Mouse (Mus musculus) limb, embryonic 13.5 days (tissue): ENCODE results near the gene Lrrk1. TPM values are rescaled to one million over a fixed set of nuclear protein-coding genes. Genes with fewer than 3 reads are reported as not detected.

Source experiments
- ATAC-seq: fragments of 200-750 bp; cut with Nextera tagmentation; 2 replicates; pipeline ENCODE4 v1.8.0; 2017; ENCODE audit warnings: low read depth, moderate number of reproducible peaks, moderate TSS enrichment; ENCODE audit not compliant: low FRiP score
- H3K27ac ChIP-seq: fragments of 300-500 bp; sonication (generic); 2 replicates; pipeline ENCODE4 v1.5.1; 2015; ENCODE audit warnings: inconsistent platforms, mild to moderate bottlenecking, moderate library complexity
- H3K27me3 ChIP-seq: fragments of 300-500 bp; sonication (generic); 2 replicates; pipeline ENCODE4 v1.6.1; 2015; ENCODE audit warnings: mild to moderate bottlenecking, inconsistent platforms
- H3K36me3 ChIP-seq: fragments of 300-500 bp; sonication (generic); 2 replicates; pipeline ENCODE4 v1.6.1; 2015; ENCODE audit warnings: inconsistent platforms, mild to moderate bottlenecking, moderate library complexity
- H3K4me1 ChIP-seq: fragments of 300-500 bp; sonication (generic); 2 replicates; pipeline ENCODE4 v1.6.1; 2015; ENCODE audit warnings: inconsistent platforms
- H3K4me2 ChIP-seq: fragments of 300-500 bp; sonication (generic); replicated peaks from 2 replicates; pipeline ENCODE4 v1.6.1; 2015; ENCODE audit warnings: inconsistent platforms, mild to moderate bottlenecking, moderate library complexity
- H3K4me3 ChIP-seq: fragments of 300-500 bp; sonication (generic); 2 replicates; pipeline ENCODE4 v1.5.1; 2015; ENCODE audit warnings: moderate library complexity, mild to moderate bottlenecking, inconsistent platforms
- H3K9ac ChIP-seq: fragments of 300-500 bp; sonication (generic); 2 replicates; pipeline ENCODE4 v1.6.1; 2015; ENCODE audit warnings: mild to moderate bottlenecking, inconsistent platforms
- H3K9me3 ChIP-seq: fragments of 300-500 bp; sonication (generic); 2 replicates; pipeline ENCODE4 v1.6.1; 2016; ENCODE audit warnings: inconsistent platforms
- WGBS: fragments of 180-500 bp; shearing (Covaris S2); methylation state at CpG from one replicate; pipeline ENCODE4 v1.1.7; 2015; 5-methylcytosine and 5-hydroxymethylcytosine counted together
- polyA plus RNA-seq: library from polyadenylated mRNA; unstranded; fragments of >200 nt; fragmentation: Nextera tagmentation; extraction: Ambion mirVana; gene quantifications from 2 replicates; pipeline ENCODE4 v1.2.1, GENCODE M21; 2015

Lrrk1 gene
- polyA plus RNA-seq, 1 experiment from 2014 or later, result 14.1 TPM

- no peak overlapping the region for H3K4me2 ChIP-seq
- no peaks in the 10 kb centered on the region for H3K27me3 ChIP-seq
- H3K4me1 ChIP-seq, result no peaks in the 10 kb centered on the region
- H3K36me3 ChIP-seq, result peaks cover 5% of the 10 kb centered on the region; the same call in 1 of the 2 replicates
- 82% methylated on average over 10 of the region's 10 CpGs for WGBS
- H3K27ac ChIP-seq, result no peak overlapping the region
- no peaks in the 10 kb centered on the region for H3K9me3 ChIP-seq
- ATAC-seq, result no peak
- no peak overlapping the region for H3K9ac ChIP-seq
- no peak overlapping the region for H3K4me3 ChIP-seq
Measured at GRCm38 (mm10) chr7:66376560-66376959, 11.6 kb downstream of the Lrrk1 start.

- Histone ChIP-seq H3K4me3 (no peak overlapping the region), H3K36me3 (peaks cover 2% of the 10 kb centered on the region; the same call in 1 of the 2 replicates), H3K4me1 (no peaks in the 10 kb centered on the region), H3K9me3 (no peaks in the 10 kb centered on the region), H3K27ac (no peak overlapping the region), H3K27me3 (no peaks in the 10 kb centered on the region), H3K4me2 (no peak overlapping the region), H3K9ac (no peak overlapping the region)
- 87% methylated on average over 4 of the region's 4 CpGs for WGBS
- no peak for ATAC-seq
Measured at GRCm38 (mm10) chr7:66375736-66376135, 12.4 kb downstream of the Lrrk1 start.

GRCm38 (mm10) chr7:66373391-66373790, 14.8 kb downstream of the Lrrk1 start:
- WGBS, result 93% methylated on average over 3 of the region's 3 CpGs
- no peak for ATAC-seq
- no peaks in the 10 kb centered on the region for H3K27me3 ChIP-seq

GRCm38 (mm10) chr7:66370970-66371369, 17.2 kb downstream of the Lrrk1 start:
- H3K27me3 ChIP-seq, result no peaks in the 10 kb centered on the region
- 86% methylated on average over 6 of the region's 6 CpGs for WGBS

More at GRCm38 (mm10) chr7:66373391-66373790, 14.8 kb downstream of the Lrrk1 start:
- Histone ChIP-seq H3K9me3 (no peaks in the 10 kb centered on the region), H3K4me3 (no peak overlapping the region), H3K36me3 (no peaks in the 10 kb centered on the region; the same call in 1 of the 2 replicates), H3K27ac (no peak overlapping the region), H3K9ac (no peak overlapping the region), H3K4me2 (no peak overlapping the region), H3K4me1 (peaks cover 14% of the 10 kb centered on the region)

GRCm38 (mm10) chr7:66369934-66370445, 18.2 kb downstream of the Lrrk1 start:
- Histone ChIP-seq H3K27ac (peak overlapping the region; percentile 28; the same call in 1 of the 2 replicates), H3K9me3 (no peaks in the 10 kb centered on the region), H3K27me3 (no peaks in the 10 kb centered on the region), H3K4me2 (no peak overlapping the region; the same call in 1 of the 2 replicates), H3K4me3 (no peak overlapping the region), H3K4me1 (peaks cover 18% of the 10 kb centered on the region), H3K9ac (no peak overlapping the region), H3K36me3 (no peaks in the 10 kb centered on the region; the same call in 1 of the 2 replicates)
- WGBS, result 41% methylated on average over 5 of the region's 5 CpGs
- ATAC-seq, result no peak

More at GRCm38 (mm10) chr7:66370970-66371369, 17.2 kb downstream of the Lrrk1 start:
- Histone ChIP-seq H3K4me2 (no peak overlapping the region), H3K9ac (no peak overlapping the region), H3K9me3 (no peaks in the 10 kb centered on the region), H3K27ac (no peak overlapping the region), H3K4me1 (peaks cover 15% of the 10 kb centered on the region), H3K36me3 (no peaks in the 10 kb centered on the region; the same call in 1 of the 2 replicates), H3K4me3 (no peak overlapping the region)
- no peak for ATAC-seq

- Histone ChIP-seq H3K36me3 (no peaks in the 10 kb centered on the region; the same call in 1 of the 2 replicates), H3K9ac (no peak overlapping the region), H3K4me2 (no peak overlapping the region), H3K4me3 (no peak overlapping the region), H3K4me1 (peaks cover 18% of the 10 kb centered on the region), H3K27me3 (no peaks in the 10 kb centered on the region), H3K27ac (peak overlapping the region; percentile 22), H3K9me3 (no peaks in the 10 kb centered on the region)
- no peak for ATAC-seq
- 74% methylated on average over 5 of the region's 5 CpGs for WGBS
Measured at GRCm38 (mm10) chr7:66369071-66369933, 18.8 kb downstream of the Lrrk1 start.

- no peak for ATAC-seq
- 47% methylated on average over 2 of the region's 2 CpGs for WGBS
- H3K4me1 ChIP-seq, result peaks cover 18% of the 10 kb centered on the region
- H3K4me3 ChIP-seq, result no peak within 1 kb of the TSS
- H3K27me3 ChIP-seq, result no peaks in the 10 kb centered on the region
- H3K4me2 ChIP-seq, result no peak within 1 kb of the TSS
- H3K9ac ChIP-seq, result no peak within 1 kb of the TSS
- H3K9me3 ChIP-seq, result peaks cover 14% of the 10 kb centered on the region
- no peaks in the 10 kb centered on the region; the same call in 1 of the 2 replicates for H3K36me3 ChIP-seq
- H3K27ac ChIP-seq, result no peak within 1 kb of the TSS
Measured at GRCm38 (mm10) chr7:66365904-66366303, 22.2 kb downstream of the Lrrk1 start, which contains the start of gene Gm10974. Gene Gm10974 (plus strand): TSS chr7:66365905.

- no peak for ATAC-seq
- H3K9ac ChIP-seq, result no peak overlapping the region
- peaks cover 3% of the 10 kb centered on the region for H3K36me3 ChIP-seq
- H3K4me3 ChIP-seq, result no peak overlapping the region
- peaks cover 18% of the 10 kb centered on the region for H3K4me1 ChIP-seq
- H3K9me3 ChIP-seq, result peaks cover 16% of the 10 kb centered on the region
- H3K27ac ChIP-seq, result no peak overlapping the region
- WGBS, result 75% methylated on average over 2 of the region's 2 CpGs
- no peak overlapping the region for H3K4me2 ChIP-seq
- no peaks in the 10 kb centered on the region for H3K27me3 ChIP-seq
Measured at GRCm38 (mm10) chr7:66365411-66365810, 22.7 kb downstream of the Lrrk1 start.

GRCm38 (mm10) chr7:66364491-66364890, 23.7 kb downstream of the Lrrk1 start:
- no peak overlapping the region for H3K4me3 ChIP-seq
- peaks cover 5% of the 10 kb centered on the region for H3K36me3 ChIP-seq
- H3K4me1 ChIP-seq, result 0 out of 2 replicates have a peak, but pooled peaks cover 9% of the 10 kb centered on the region
- WGBS, result 94% methylated on average over 11 of the region's 11 CpGs
- no peaks in the 10 kb centered on the region for H3K27me3 ChIP-seq
- H3K27ac ChIP-seq, result no peak overlapping the region
- no peak overlapping the region for H3K9ac ChIP-seq
- H3K9me3 ChIP-seq, result peaks cover 20% of the 10 kb centered on the region
- no peak overlapping the region for H3K4me2 ChIP-seq
- ATAC-seq, result no peak

- Histone ChIP-seq H3K4me3 (no peak overlapping the region), H3K4me2 (no peak overlapping the region), H3K27me3 (no peaks in the 10 kb centered on the region), H3K9me3 (peaks cover 20% of the 10 kb centered on the region), H3K27ac (no peak overlapping the region), H3K36me3 (peaks cover 5% of the 10 kb centered on the region), H3K4me1 (no peaks in the 10 kb centered on the region), H3K9ac (no peak overlapping the region)
- 87% methylated on average over 4 of the region's 4 CpGs for WGBS
- no peak for ATAC-seq
Measured at GRCm38 (mm10) chr7:66359044-66359443, 29.1 kb downstream of the Lrrk1 start.

GRCm38 (mm10) chr7:66358461-66358860, 29.7 kb downstream of the Lrrk1 start:
- no peak for ATAC-seq
- WGBS, result 86% methylated on average over 3 of the region's 3 CpGs

GRCm38 (mm10) chr7:66355791-66356522, 32.2 kb downstream of the Lrrk1 start:
- Histone ChIP-seq H3K4me3 (no peak overlapping the region), H3K4me1 (no peaks in the 10 kb centered on the region), H3K27me3 (no peaks in the 10 kb centered on the region), H3K9ac (no peak overlapping the region), H3K4me2 (no peak overlapping the region), H3K27ac (no peak overlapping the region), H3K9me3 (peaks cover 6% of the 10 kb centered on the region), H3K36me3 (peaks cover 5% of the 10 kb centered on the region)
- ATAC-seq, result no peak
- WGBS, result 86% methylated on average over 8 of the region's 8 CpGs

More at GRCm38 (mm10) chr7:66358461-66358860, 29.7 kb downstream of the Lrrk1 start:
- H3K4me1 ChIP-seq, result no peaks in the 10 kb centered on the region
- no peak overlapping the region for H3K4me2 ChIP-seq
- peaks cover 5% of the 10 kb centered on the region for H3K36me3 ChIP-seq
- H3K27ac ChIP-seq, result no peak overlapping the region
- H3K9me3 ChIP-seq, result peaks cover 20% of the 10 kb centered on the region
- H3K9ac ChIP-seq, result no peak overlapping the region
- H3K4me3 ChIP-seq, result no peak overlapping the region
- H3K27me3 ChIP-seq, result no peaks in the 10 kb centered on the region
